Mouse (Mus musculus): ENCODE measurements around the gene Abca6.
A peak's percentile ranks its signal among the peaks of the same experiment; 100 is the strongest.

Abca6 gene

DNA sequence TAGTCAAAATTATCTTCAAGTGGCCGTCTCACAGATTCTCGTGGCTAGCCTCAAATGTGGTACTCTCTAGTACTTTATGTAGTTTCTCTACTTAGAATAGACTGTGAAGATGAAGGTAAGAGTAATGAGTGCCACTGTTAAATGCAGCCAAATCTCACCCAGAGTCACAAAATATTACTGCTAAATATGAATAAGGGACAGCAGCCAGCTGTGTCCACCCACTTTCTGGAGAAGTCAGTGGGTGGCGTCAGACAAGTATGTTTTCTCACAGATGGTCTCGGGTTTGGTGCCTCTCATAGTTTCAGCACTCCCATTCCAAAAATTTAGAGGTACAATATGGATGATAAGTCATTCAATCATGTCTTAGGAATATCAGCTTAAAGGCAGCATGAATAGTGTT lies 56.3 kb downstream of the Abca6 start:
- no peak for DNase-seq

DNA sequence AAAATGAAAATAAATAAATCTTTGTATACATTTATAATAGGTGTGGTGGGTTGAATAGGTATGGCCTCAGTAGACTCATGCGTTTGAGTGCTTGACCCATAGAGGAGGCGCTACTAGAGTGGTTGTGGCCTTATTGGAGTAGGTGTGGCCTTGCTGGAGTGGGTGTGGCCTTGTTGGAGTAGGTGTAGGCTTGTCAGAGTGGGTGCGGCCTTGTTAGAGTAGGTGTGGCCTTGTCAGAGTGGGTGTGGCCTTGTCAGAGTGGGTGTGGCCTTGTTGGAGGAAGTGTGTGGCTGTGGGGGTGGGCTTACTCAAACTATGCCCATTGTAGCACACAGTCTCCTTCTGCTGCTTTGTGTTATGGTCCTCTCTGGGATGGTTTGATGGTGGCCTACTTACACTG lies 80.4 kb downstream of the Abca6 start:
- peak in 1 of 2 experiments; percentile 1 for DNase-seq

- DNase-seq = no peak
These were observed 83.9 kb downstream of the Abca6 start, which contains the start of gene Abca9 for GRCm38 (mm10) chr11:110167459-110168251. Gene Abca9 (minus strand): TSS chr11:110168196.

DNA sequence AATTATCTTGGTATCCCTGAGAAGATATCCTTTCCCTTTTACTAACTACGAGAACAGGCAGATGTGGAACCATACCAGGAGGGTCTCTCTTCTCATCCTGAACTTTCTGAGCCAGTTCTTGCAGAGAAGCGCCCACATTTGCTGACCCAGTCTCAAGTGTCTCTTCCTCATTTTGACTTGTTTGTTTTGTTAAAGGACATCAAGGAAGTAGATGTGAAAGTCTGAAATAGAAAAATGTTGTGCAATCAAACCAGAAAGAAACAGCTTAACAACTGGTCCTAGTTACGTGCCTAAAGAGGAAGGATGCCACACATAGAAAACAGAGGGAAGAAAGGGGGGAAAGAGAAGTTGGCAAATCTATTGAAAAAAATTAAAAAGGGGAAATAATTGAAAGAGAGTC lies 85.8 kb downstream of the Abca6 start:
- no peak for DNase-seq

DNA sequence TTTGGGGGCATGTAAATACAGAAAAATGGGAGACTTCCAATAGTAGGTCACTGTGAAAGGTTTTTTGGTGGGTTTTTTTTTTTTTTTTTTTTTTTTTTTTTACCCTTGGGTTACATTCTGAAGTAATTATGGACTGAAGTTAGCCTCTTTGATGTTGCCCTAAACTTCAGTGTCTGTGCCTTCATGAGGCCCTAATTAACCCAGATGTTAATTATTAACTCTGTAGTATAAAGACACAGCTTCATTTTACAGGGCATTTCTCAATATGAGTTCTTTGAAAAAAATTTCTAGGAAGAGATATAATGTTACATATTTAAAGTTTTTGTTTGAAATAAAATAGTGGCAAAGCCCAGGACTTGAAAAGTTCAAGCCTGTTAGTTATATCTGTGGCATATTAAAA lies 86.2 kb downstream of the Abca6 start:
- DNase-seq = no peak

DNA sequence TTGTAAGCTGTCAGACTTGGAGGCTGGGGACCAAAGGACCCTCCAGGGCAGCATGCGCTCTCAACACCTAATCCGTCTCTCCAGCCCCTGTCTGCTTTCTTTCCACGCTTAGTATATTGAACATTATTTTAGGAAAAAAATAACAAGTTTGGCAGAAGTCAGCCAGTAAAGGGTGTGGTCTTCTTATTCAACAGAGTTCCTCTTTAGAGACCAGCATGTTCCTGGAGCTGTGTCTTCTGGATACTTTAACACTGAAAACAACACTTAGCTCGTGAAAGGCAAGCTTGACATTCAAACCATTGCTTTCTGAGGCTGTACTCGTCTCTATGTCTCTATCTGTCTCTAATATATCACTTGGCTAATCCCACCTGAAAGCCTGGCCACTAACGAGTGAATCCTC lies 94.5 kb downstream of the Abca6 start:
- no peak for DNase-seq

GRCm38 (mm10) chr11:110155985-110156384 lies 95.6 kb downstream of the Abca6 start:
- DNase-seq = no peak

GRCm38 (mm10) chr11:110147640-110148039 lies 103.9 kb downstream of the Abca6 start:
- no peak for DNase-seq

DNA sequence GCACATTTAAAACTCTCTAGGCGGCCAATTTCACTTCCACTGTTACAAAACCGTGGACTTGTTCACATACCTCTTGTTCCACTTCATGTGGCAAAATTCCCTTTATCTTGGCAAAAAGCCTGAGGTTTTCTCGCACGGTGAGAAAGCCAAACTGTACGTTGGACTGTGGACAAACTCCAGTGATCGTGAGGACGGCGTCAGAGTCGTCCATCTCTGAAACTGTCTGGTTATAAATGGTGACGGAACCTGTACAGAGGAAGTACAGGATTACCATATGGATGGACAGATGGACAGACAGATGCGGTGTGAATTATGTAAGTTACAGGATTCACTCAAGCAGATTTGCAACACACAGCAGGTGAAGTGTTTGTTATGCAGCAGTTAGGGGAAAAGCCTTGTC lies 106.2 kb downstream of the Abca6 start:
- DNase-seq = no peak

GRCm38 (mm10) chr11:110130760-110131159 lies 120.8 kb downstream of the Abca6 start:
- DNase-seq = no peak
